Mouse (Mus musculus) megakaryocyte-erythroid progenitor cell, adult 5-6 weeks (primary cell): ENCODE measurements at regions not wholly inside any gene's neighbourhood (a gene's known extent, or its start where the extent isn't known, plus 50 kb on each side); places are given as distances from the start of the nearest gene placed in this dataset.

ENCODE experiments used
- ATAC-seq: replicated peaks from 2 replicates; pipeline ENCODE4 v1.8.0; 2016; ENCODE audit warnings: mild to moderate bottlenecking, inconsistent platforms; ENCODE audit not compliant: severe bottlenecking, poor library complexity, low FRiP score, low TSS enrichment

- no peak for ATAC-seq
Measured at GRCm38 (mm10) chr13:101522597-101522996, 245.4 kb downstream of the Pik3r1 start.

GRCm38 (mm10) chr13:101513354-101513753 lies 254.7 kb downstream of the Pik3r1 start:
- peak; percentile 55; the same call in 1 of the 2 replicates for ATAC-seq

GRCm38 (mm10) chr13:101509946-101510345 lies 258.1 kb downstream of the Pik3r1 start:
- ATAC-seq, result peak; percentile 75

- no peak for ATAC-seq
Measured at GRCm38 (mm10) chr13:101508331-101508730, 259.7 kb downstream of the Pik3r1 start.

GRCm38 (mm10) chr13:101506696-101507095 lies 261.3 kb downstream of the Pik3r1 start:
- no peak for ATAC-seq

- ATAC-seq, result no peak
Measured at GRCm38 (mm10) chr13:101505054-101505453, 263.0 kb downstream of the Pik3r1 start.

GRCm38 (mm10) chr13:101504241-101504640 lies 263.8 kb downstream of the Pik3r1 start:
- no peak for ATAC-seq

- ATAC-seq, result no peak
Measured at GRCm38 (mm10) chr13:101501845-101502284, 266.2 kb downstream of the Pik3r1 start.

GRCm38 (mm10) chr13:101501061-101501460 lies 267.0 kb downstream of the Pik3r1 start:
- no peak for ATAC-seq

- ATAC-seq, result no peak
Measured at GRCm38 (mm10) chr13:101491835-101492234, 276.2 kb downstream of the Pik3r1 start.

GRCm38 (mm10) chr13:101490961-101491360 lies 277.1 kb downstream of the Pik3r1 start:
- no peak for ATAC-seq

GRCm38 (mm10) chr13:101487621-101488020 lies 280.4 kb downstream of the Pik3r1 start:
- ATAC-seq, result no peak

GRCm38 (mm10) chr13:101485823-101486222 lies 282.2 kb downstream of the Pik3r1 start:
- no peak for ATAC-seq

GRCm38 (mm10) chr13:101483816-101484215 lies 284.2 kb downstream of the Pik3r1 start:
- ATAC-seq, result no peak

- ATAC-seq, result no peak
Measured at GRCm38 (mm10) chr13:101481551-101482184, 286.3 kb downstream of the Pik3r1 start.

GRCm38 (mm10) chr13:101479297-101479652 lies 288.7 kb downstream of the Pik3r1 start:
- ATAC-seq, result no peak

GRCm38 (mm10) chr13:101478608-101479296 lies 289.3 kb downstream of the Pik3r1 start:
- no peak for ATAC-seq

- ATAC-seq, result no peak
Measured at GRCm38 (mm10) chr13:101473349-101473748, 294.7 kb downstream of the Pik3r1 start.

GRCm38 (mm10) chr13:101470560-101471247 lies 297.3 kb downstream of the Pik3r1 start:
- no peak for ATAC-seq

- ATAC-seq, result no peak
Measured at GRCm38 (mm10) chr13:101465748-101466127, 302.3 kb downstream of the Pik3r1 start.
